In genomic region chr17:10490374-10491169, GRCm38 (mm10) we compare ENCODE assay signal across 15 mouse cellular contexts.
A peak's percentile ranks its signal among the peaks of the same experiment; 100 is the strongest.
DNase-seq lines count a peak whose midpoint lies in the region; ATAC-seq and TF ChIP-seq lines count a peak whose summit lies in the region.
"Had no signal": no experiment of that assay in that cellular context is flagged by ENCODE, and none has a peak within 500 bp of the region (broad histone marks: within the 10 kb centered on the region; RNA-seq: fewer than 3 reads in every experiment).

No protein-coding gene starts in this region.

- H3K4me1 ChIP-seq in heart, embryonic 10.5 days: peaks cover 52% of the 10 kb centered on the region
- peaks cover 4% of the 10 kb centered on the region; the same call in 1 of the 2 replicates for H3K4me1 ChIP-seq in kidney, postnatal 0 days (replicated peaks; ENCODE audit: insufficient read depth, low read length)
- H3K4me1 ChIP-seq in cortical plate, adult 2 months (ENCODE audit: control insufficient read depth, insufficient read depth, low read length): peaks cover 4% of the 10 kb centered on the region
- peaks cover 48% of the 10 kb centered on the region for H3K4me1 ChIP-seq in limb, embryonic 13.5 days
- H3K4me1 ChIP-seq: midbrain, embryonic 15.5 days had no signal

- TF ChIP-seq CTCF in kidney, postnatal 0 days (IDR thresholded peaks at IDR 0.05; ENCODE audit: low read depth): no peak
- TF ChIP-seq CTCF in cortical plate, adult 2 months (IDR thresholded peaks at IDR 0.05; ENCODE audit: extremely low read depth, insufficient read depth, low read length): no peak

- H3K9ac ChIP-seq in kidney, postnatal 0 days (ENCODE audit: low read depth, low read length): no peak overlapping the region
- no peak overlapping the region for H3K9ac ChIP-seq in limb, embryonic 13.5 days
- H3K9ac ChIP-seq: midbrain, embryonic 15.5 days had no signal

- no peaks in the 10 kb centered on the region for H3K36me3 ChIP-seq in heart, embryonic 10.5 days
- H3K36me3 ChIP-seq in kidney, postnatal 0 days (ENCODE audit: insufficient read depth, low read length): no peaks in the 10 kb centered on the region
- H3K36me3 ChIP-seq in limb, embryonic 13.5 days: no peaks in the 10 kb centered on the region
- H3K36me3 ChIP-seq: G1E; midbrain, embryonic 15.5 days had no signal

- H3K9me3 ChIP-seq in heart, embryonic 10.5 days: no peaks in the 10 kb centered on the region
- no peaks in the 10 kb centered on the region for H3K9me3 ChIP-seq in kidney, postnatal 0 days (replicated peaks; ENCODE audit: low read length)
- H3K9me3 ChIP-seq in limb, embryonic 13.5 days: no peaks in the 10 kb centered on the region
- H3K9me3 ChIP-seq: G1E; midbrain, embryonic 15.5 days had no signal

- no peak overlapping the region for H3K4me3 ChIP-seq in heart, embryonic 10.5 days
- H3K4me3 ChIP-seq in kidney, postnatal 0 days (replicated peaks; ENCODE audit: low read depth, low read length): no peak overlapping the region
- no peak overlapping the region for H3K4me3 ChIP-seq in cortical plate, adult 2 months (ENCODE audit: insufficient read depth, low read length)
- H3K4me3 ChIP-seq in limb, embryonic 13.5 days: no peak overlapping the region
- H3K4me3 ChIP-seq: midbrain, embryonic 15.5 days had no signal

- H3K4me2 ChIP-seq in kidney, postnatal 0 days (ENCODE audit: low read length): no peak overlapping the region
- peak overlapping the region; percentile 43 for H3K4me2 ChIP-seq in limb, embryonic 13.5 days (replicated peaks)
- H3K4me2 ChIP-seq: midbrain, embryonic 15.5 days had no signal

- no peak for DNase-seq in heart, embryonic 10.5 days (ENCODE audit: low spot score)
- no peak for DNase-seq in heart, adult 8-10 months (ENCODE audit: low spot score)
- DNase-seq in kidney, postnatal 0 days (ENCODE audit: low spot score): peak; percentile 66
- DNase-seq in kidney, postnatal 10 days: no peak
- no peak for DNase-seq in right cerebral cortex, postnatal 36 days (ENCODE audit: low spot score in 2 of 2)
- DNase-seq in testis, postnatal 14 days (ENCODE audit: low spot score): no peak
- DNase-seq: adrenal gland, postnatal 14 days; B cell, adult 2 months; kidney, adult 18-20 months; lung, postnatal 14 days; thymus, postnatal 14 days had no signal

- WGBS in heart, embryonic 10.5 days: 76% methylated on average over 8 of the region's 8 CpGs
- WGBS in kidney, postnatal 0 days: 38% methylated on average over 8 of the region's 8 CpGs
- WGBS in limb, embryonic 13.5 days: 23% methylated on average over 8 of the region's 8 CpGs

- TF ChIP-seq POLR2A in cortical plate, adult 2 months (IDR thresholded peaks at IDR 0.05; ENCODE audit: extremely low read depth, insufficient read depth, low read length): no peak

- no peak for ATAC-seq in kidney, postnatal 0 days (replicated peaks; ENCODE audit: low FRiP score, low read depth)
- peak; percentile 85 for ATAC-seq in limb, embryonic 13.5 days (ENCODE audit: low FRiP score, low read depth)
- ATAC-seq: midbrain, embryonic 15.5 days had no signal

- H3K27me3 ChIP-seq in heart, embryonic 10.5 days (ENCODE audit: insufficient read depth, poor library complexity, severe bottlenecking): no peaks in the 10 kb centered on the region
- H3K27me3 ChIP-seq in kidney, postnatal 0 days (ENCODE audit: insufficient read depth, low read length): no peaks in the 10 kb centered on the region
- no peaks in the 10 kb centered on the region for H3K27me3 ChIP-seq in limb, embryonic 13.5 days
- H3K27me3 ChIP-seq: midbrain, embryonic 15.5 days had no signal

- H3K27ac ChIP-seq in heart, embryonic 10.5 days: peak overlapping the region; percentile 71
- H3K27ac ChIP-seq in kidney, postnatal 0 days: no peak overlapping the region
- H3K27ac ChIP-seq in cortical plate, adult 2 months (ENCODE audit: insufficient read depth, low read length): peak overlapping the region; percentile 55
- H3K27ac ChIP-seq in limb, embryonic 13.5 days: peak overlapping the region; percentile 70
- H3K27ac ChIP-seq: midbrain, embryonic 15.5 days had no signal
